Mouse (Mus musculus): Measurements from ENCODE around the gene Acadvl.

Acadvl gene

GRCm38 (mm10) chr11:70026689-70027088 is 11.5 kb upstream of the Acadvl start:
- DNase-seq: no peak

GRCm38 (mm10) chr11:70024151-70024514 is 8.9 kb upstream of the Acadvl start:
- no peak for DNase-seq

GRCm38 (mm10) chr11:70023481-70024150 is 8.4 kb upstream of the Acadvl start:
- no peak for DNase-seq

GRCm38 (mm10) chr11:70021264-70022132 is 6.3 kb upstream of the Acadvl start:
- peak; percentile 98 for DNase-seq

- DNase-seq: peak; percentile 89
Measured at GRCm38 (mm10) chr11:70020731-70021263, 5.6 kb upstream of the Acadvl start.

GRCm38 (mm10) chr11:70020022-70020631 is 4.9 kb upstream of the Acadvl start:
- DNase-seq: no peak

GRCm38 (mm10) chr11:70019495-70020021 is 4.3 kb upstream of the Acadvl start:
- DNase-seq: no peak

- peak; percentile 36 for DNase-seq
Measured at GRCm38 (mm10) chr11:70018131-70018990, 3.1 kb upstream of the Acadvl start.

- DNase-seq: peak; percentile 21
Measured at GRCm38 (mm10) chr11:70017199-70017767, 2.1 kb upstream of the Acadvl start.

- DNase-seq: peak; percentile 9
Measured at GRCm38 (mm10) chr11:70016669-70017068, 1.5 kb upstream of the Acadvl start, which contains the start of gene Dlg4. Gene Dlg4, plus strand, starts transcription at chr11:70016942.

GRCm38 (mm10) chr11:70016177-70016576 is 966 bp upstream of the Acadvl start:
- DNase-seq: peak; percentile 8

- peak; percentile 8 for DNase-seq
Measured at GRCm38 (mm10) chr11:70015677-70016076, 466 bp upstream of the Acadvl start.

- no peak for DNase-seq
Measured at GRCm38 (mm10) chr11:70014051-70014450, 1.2 kb downstream of the Acadvl start.

GRCm38 (mm10) chr11:70013408-70013807 is 1.8 kb downstream of the Acadvl start:
- no peak for DNase-seq

GRCm38 (mm10) chr11:70012931-70013330 is 2.3 kb downstream of the Acadvl start:
- no peak for DNase-seq

GRCm38 (mm10) chr11:70010961-70011360 is 4.2 kb downstream of the Acadvl start:
- no peak for DNase-seq

GRCm38 (mm10) chr11:70010548-70010947 is 4.7 kb downstream of the Acadvl start:
- no peak for DNase-seq

GRCm38 (mm10) chr11:70010033-70010432 is 5.2 kb downstream of the Acadvl start:
- DNase-seq: no peak

- no peak for DNase-seq
Measured at GRCm38 (mm10) chr11:70005521-70005920, 9.7 kb downstream of the Acadvl start.

GRCm38 (mm10) chr11:70002471-70002870 is 12.7 kb downstream of the Acadvl start:
- DNase-seq: no peak

GRCm38 (mm10) chr11:70001865-70002264 is 13.3 kb downstream of the Acadvl start:
- peak; percentile 63 for DNase-seq

- no peak for DNase-seq
Measured at GRCm38 (mm10) chr11:70001159-70001558, 14.1 kb downstream of the Acadvl start.

Data from kidney, adult 9 months (tissue).